14 mouse cellular contexts compared by ENCODE assay signal in the genomic region with DNA sequence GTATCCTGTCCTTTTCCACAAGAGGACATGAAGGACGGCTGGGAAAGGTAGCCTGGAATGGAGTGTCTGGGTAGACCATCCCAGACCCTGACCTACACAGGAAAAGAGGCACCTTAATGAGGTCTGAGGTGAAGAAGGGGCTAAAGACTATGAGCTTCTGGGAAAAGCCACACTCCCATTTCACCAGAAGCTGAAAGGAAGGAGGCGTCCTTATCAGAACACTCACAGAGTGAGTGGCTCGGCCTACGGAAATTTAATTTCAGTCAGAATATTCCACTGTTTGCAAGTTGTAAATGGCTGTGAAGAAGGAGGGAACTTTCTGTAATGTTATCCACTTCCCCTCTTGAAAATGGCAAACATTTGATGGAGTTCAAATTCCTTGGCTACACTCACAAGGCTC. TPM values are rescaled to one million over a fixed set of nuclear protein-coding genes. Genes with fewer than 3 reads are reported as not detected.
DNase-seq lines count a peak whose midpoint lies in the region; ATAC-seq and TF ChIP-seq lines count a peak whose summit lies in the region.
"Had no signal": no experiment of that assay in that cellular context is flagged by ENCODE, and none has a peak within 500 bp of the region (broad histone marks: within the 10 kb centered on the region; RNA-seq: fewer than 3 reads in every experiment).

No protein-coding gene starts in this region.

- H3K9me3 ChIP-seq in heart, embryonic 11.5 days (replicated peaks; ENCODE audit: control insufficient read depth, low read length) = no peaks in the 10 kb centered on the region
- no peaks in the 10 kb centered on the region for H3K9me3 ChIP-seq in lung, embryonic 15.5 days
- no peaks in the 10 kb centered on the region for H3K9me3 ChIP-seq in MEL (replicated peaks; ENCODE audit: insufficient read depth, low read length)
- no peaks in the 10 kb centered on the region for H3K9me3 ChIP-seq in liver, embryonic 14.5 days (ENCODE audit: control insufficient read depth, low read length)

- no peak overlapping the region for H3K9ac ChIP-seq in heart, embryonic 11.5 days (ENCODE audit: low read depth, low read length)
- H3K9ac ChIP-seq in lung, embryonic 15.5 days = no peak overlapping the region
- no peak overlapping the region for H3K9ac ChIP-seq in MEL (ENCODE audit: control insufficient read depth, low read depth, low read length, poor library complexity, severe bottlenecking)
- H3K9ac ChIP-seq in liver, embryonic 14.5 days (replicated peaks) = peak overlapping the region; percentile 20

- H3K27me3 ChIP-seq in heart, embryonic 11.5 days (ENCODE audit: control insufficient read depth, insufficient read depth, low read length) = no peaks in the 10 kb centered on the region
- H3K27me3 ChIP-seq in lung, embryonic 15.5 days = no peaks in the 10 kb centered on the region
- H3K27me3 ChIP-seq in MEL (ENCODE audit: control insufficient read depth in 1 of 2, insufficient read depth in 2 of 2, low read length in 2 of 2) = no peaks in the 10 kb centered on the region
- no peaks in the 10 kb centered on the region for H3K27me3 ChIP-seq in liver, embryonic 14.5 days (ENCODE audit: control insufficient read depth, insufficient read depth, low read length)
- H3K27me3 ChIP-seq: Patski had no signal

- TF ChIP-seq POLR2A in MEL (IDR thresholded peaks at IDR 0.05; ENCODE audit: control insufficient read depth in 1 of 2, insufficient read depth in 1 of 2, low read depth in 1 of 2, low read length in 2 of 2, poor library complexity in 1 of 2) = no peak

- intact Hi-C loops in gastrocnemius, adult 2 months (cut with DNase I) = no loop called here

- no peak for DNase-seq in heart, adult 8-10 months (ENCODE audit: low spot score)
- DNase-seq in lung, postnatal 10 days = no peak
- peak; percentile 32 for DNase-seq in MEL (ENCODE audit: low read depth, low spot score)
- no peak for DNase-seq in liver, embryonic 14.5 days (ENCODE audit: low read depth in 3 of 3, low spot score in 3 of 3)
- no peak for DNase-seq in gastrocnemius, adult 2 months
- no peak for DNase-seq in urinary bladder, postnatal 4 days (ENCODE audit: low spot score in 2 of 2)
- DNase-seq: cerebellum, adult 18-20 months; gastrocnemius, postnatal 25 days; heart, postnatal 36 days; kidney, postnatal 10 days had no signal

- no peak overlapping the region for H3K4me2 ChIP-seq in heart, embryonic 11.5 days
- H3K4me2 ChIP-seq in lung, embryonic 15.5 days = peak overlapping the region; percentile 19; the same call in 1 of the 2 replicates
- peak overlapping the region; percentile 43 for H3K4me2 ChIP-seq in liver, embryonic 14.5 days (ENCODE audit: low read depth)

- TF ChIP-seq CTCF in MEL (IDR thresholded peaks at IDR 0.05 in 2 of 3, conservative IDR thresholded peaks at IDR 0.05 in 1 of 3; ENCODE audit: control insufficient read depth in 1 of 3, insufficient read depth in 1 of 3, low read depth in 2 of 3, low read length in 3 of 3, poor library complexity in 1 of 3, severe bottlenecking in 1 of 3) = no peak
- no peak for TF ChIP-seq CTCF in liver, embryonic 14.5 days (IDR thresholded peaks at IDR 0.05; ENCODE audit: low read depth)
- TF ChIP-seq CTCF in gastrocnemius, adult 2 months (IDR thresholded peaks at IDR 0.05) = no peak

- 0 out of 2 replicates have a peak, but pooled peaks cover 1% of the 10 kb centered on the region for H3K79me2 ChIP-seq in MEL (ENCODE audit: control insufficient read depth, insufficient read depth, low read length, poor library complexity)

- H3K4me3 ChIP-seq in heart, embryonic 11.5 days (ENCODE audit: low read depth, low read length) = no peak overlapping the region
- no peak overlapping the region for H3K4me3 ChIP-seq in lung, embryonic 15.5 days
- no peak overlapping the region for H3K4me3 ChIP-seq in MEL (ENCODE audit: control insufficient read depth in 1 of 2, insufficient read depth in 1 of 2, low read depth in 2 of 2, low read length in 2 of 2)
- no peak overlapping the region; a peak in 1 of 4 replicates for H3K4me3 ChIP-seq in liver, embryonic 14.5 days (ENCODE audit: insufficient read depth in 1 of 2, low read depth in 2 of 2, low read length in 2 of 2)
- H3K4me3 ChIP-seq in gastrocnemius, adult 2 months = no peak overlapping the region

- no peaks in the 10 kb centered on the region for H3K36me3 ChIP-seq in heart, embryonic 11.5 days (ENCODE audit: control insufficient read depth, insufficient read depth, low read length)
- H3K36me3 ChIP-seq in lung, embryonic 15.5 days = no peaks in the 10 kb centered on the region
- peaks cover 0 to 10% of the 10 kb centered on the region in 2 experiments; a peak in 1 of 4 replicates for H3K36me3 ChIP-seq in MEL (ENCODE audit: control insufficient read depth in 1 of 2, insufficient read depth in 2 of 2, low read length in 2 of 2)
- no peaks in the 10 kb centered on the region for H3K36me3 ChIP-seq in liver, embryonic 14.5 days (replicated peaks; ENCODE audit: control insufficient read depth, insufficient read depth, low read depth)

- peak overlapping the region; percentile 18; the same call in 1 of the 2 replicates for H3K27ac ChIP-seq in heart, embryonic 11.5 days (ENCODE audit: low read depth, low read length)
- H3K27ac ChIP-seq in lung, embryonic 15.5 days = peak overlapping the region; percentile 79
- H3K27ac ChIP-seq in MEL (ENCODE audit: control insufficient read depth, low read depth, low read length) = 0 out of 2 replicates have a peak overlapping the region, but pooled peaks have one; percentile 31
- H3K27ac ChIP-seq in liver, embryonic 14.5 days = no peak overlapping the region
- no peak overlapping the region for H3K27ac ChIP-seq in gastrocnemius, adult 2 months
- H3K27ac ChIP-seq: stomach, postnatal 0 days had no signal

- ATAC-seq in heart, embryonic 11.5 days (replicated peaks; ENCODE audit: insufficient number of reproducible peaks, low FRiP score, low TSS enrichment) = no peak
- no peak for ATAC-seq in lung, embryonic 15.5 days (ENCODE audit: borderline replicate concordance, extremely low read depth, low FRiP score, low TSS enrichment)
- peak; percentile 42; the same call in 1 of the 2 replicates for ATAC-seq in liver, embryonic 14.5 days (ENCODE audit: insufficient read depth)
- ATAC-seq: Patski had no signal

- TF ChIP-seq EP300 in MEL (IDR thresholded peaks at IDR 0.05; ENCODE audit: low read depth in 1 of 2, low read length in 2 of 2) = no peak
- no peak for TF ChIP-seq EP300 in liver, embryonic 14.5 days (IDR thresholded peaks at IDR 0.05; ENCODE audit: low read depth)

- H3K4me1 ChIP-seq in heart, embryonic 11.5 days (ENCODE audit: control insufficient read depth, insufficient read depth, low read length) = peaks cover 17% of the 10 kb centered on the region
- H3K4me1 ChIP-seq in lung, embryonic 15.5 days = peaks cover 40% of the 10 kb centered on the region
- peaks cover 0 to 12% of the 10 kb centered on the region in 2 experiments; a peak in 3 of 4 replicates for H3K4me1 ChIP-seq in MEL (ENCODE audit: control insufficient read depth in 1 of 2, insufficient read depth in 2 of 2, low read length in 2 of 2)
- peaks cover 23 to 50% of the 10 kb centered on the region in 2 experiments for H3K4me1 ChIP-seq in liver, embryonic 14.5 days (replicated peaks; ENCODE audit: control insufficient read depth in 2 of 2, insufficient read depth in 2 of 2, low read length in 1 of 2)

- WGBS in heart, embryonic 11.5 days (ENCODE audit: insufficient replicate concordance) = 24% methylated on average over 4 of the region's 4 CpGs
- 25% methylated on average over 4 of the region's 4 CpGs for WGBS in lung, embryonic 15.5 days
- WGBS in liver, embryonic 14.5 days (ENCODE audit: insufficient replicate concordance) = 13% methylated on average over 4 of the region's 4 CpGs

- no peak for TF ChIP-seq RAD21 in MEL (IDR thresholded peaks at IDR 0.05; ENCODE audit: low read depth, low read length)

TF ChIP-seq in MEL, 35 proteins besides CTCF, POLR2A, EP300 and RAD21:
- TF ChIP-seq ZNF384 (IDR thresholded peaks at IDR 0.05; ENCODE audit: low read depth, low read length) (no peak), TCF12 (IDR thresholded peaks at IDR 0.05; ENCODE audit: low read depth, low read length) (no peak), MAZ (IDR thresholded peaks at IDR 0.05; ENCODE audit: low read depth, low read length) (no peak), ETS1 (IDR thresholded peaks at IDR 0.05; ENCODE audit: low read depth, low read length) (no peak), RCOR1 (IDR thresholded peaks at IDR 0.05; ENCODE audit: low read depth, low read length) (no peak), TAL1 (IDR thresholded peaks at IDR 0.05; ENCODE audit: low read length) (peak; percentile 54), JUND (IDR thresholded peaks at IDR 0.05; ENCODE audit: low read depth, low read length) (no peak)

RNA-seq across cellular contexts. Expression of gene Kcnk5, which starts 8.7 kb away (rescaled TPM):
- polyA plus RNA-seq in heart, embryonic 11.5 days (2014; fragmentation: Nextera tagmentation; extraction: Ambion mirVana) = 2.2 and 2.9 TPM in 2 replicates
- 1 to 10 TPM in 1 of 4 experiments, under 1 TPM in 3; 0.52 to 1.3 (median 0.75) TPM for total RNA-seq in heart, adult 8-10 months (2022)
- polyA plus RNA-seq in lung, embryonic 15.5 days (2015; fragmentation: Nextera tagmentation; extraction: Ambion mirVana) = 12.3 and 12.5 TPM in 2 replicates
- total RNA-seq in MEL (2012; rRNA removed) = 6.7 and 10.9 TPM in 2 replicates
- polyA plus RNA-seq in MEL (2012; ENCODE audit: insufficient read depth in 1 of 2, insufficient read length in 2 of 2, low read depth in 1 of 2, low replicate concordance in 2 of 2, missing spikeins in 1 of 2) = 1 to 10 TPM in 1 of 2 experiments, not detected in 1; 9.3 TPM
- 3.1 and 3.2 TPM in 2 replicates for polyA plus RNA-seq in liver, embryonic 14.5 days (2012; rRNA removed)
- polyA plus RNA-seq in liver, embryonic 14.5 days (2014; fragmentation: Nextera tagmentation; extraction: Ambion mirVana) = 3.6 and 4.1 TPM in 2 replicates
- total RNA-seq in gastrocnemius, adult 2 months (2021) = under 1 TPM; 0.48 to 0.73 TPM

RNA-seq across cellular contexts. Expression of gene Saysd1, which starts 34.6 kb away (rescaled TPM):
- 8.4 and 8.6 TPM in 2 replicates for polyA plus RNA-seq in heart, embryonic 11.5 days (2014; fragmentation: Nextera tagmentation; extraction: Ambion mirVana)
- 1 to 10 TPM; 2.6 to 3.2 (median 2.7) TPM for total RNA-seq in heart, adult 8-10 months (2022)
- 12.0 and 13.1 TPM in 2 replicates for polyA plus RNA-seq in lung, embryonic 15.5 days (2015; fragmentation: Nextera tagmentation; extraction: Ambion mirVana)
- 2.0 and 3.2 TPM in 2 replicates for total RNA-seq in MEL (2012; rRNA removed)
- 1 to 10 TPM in 1 of 2 experiments, not detected in 1; 4.4 TPM for polyA plus RNA-seq in MEL (2012; ENCODE audit: insufficient read depth in 1 of 2, insufficient read length in 2 of 2, low read depth in 1 of 2, low replicate concordance in 2 of 2, missing spikeins in 1 of 2)
- 1.5 and 1.9 TPM in 2 replicates for polyA plus RNA-seq in liver, embryonic 14.5 days (2012; rRNA removed)
- polyA plus RNA-seq in liver, embryonic 14.5 days (2014; fragmentation: Nextera tagmentation; extraction: Ambion mirVana) = 3.8 and 4.1 TPM in 2 replicates
- 1 to 10 TPM; 2.9 to 3.2 TPM for total RNA-seq in gastrocnemius, adult 2 months (2021)

Comparison
In these comparisons a context has a peak if more than half of its experiments do, and no peak if none do; other contexts are left out.
1. H3K27ac ChIP-seq: peak in heart, embryonic 11.5 days (single experiment), lung, embryonic 15.5 days (single experiment) and MEL (single experiment); none in liver, embryonic 14.5 days (single experiment) and gastrocnemius, adult 2 months (single experiment).